Mouse (Mus musculus) liver, embryonic 14.5 days (tissue): ENCODE measurements at regions not wholly inside any gene's neighbourhood (a gene's known extent, or its start where the extent isn't known, plus 50 kb on each side); places are given as distances from the start of the nearest gene placed in this dataset.

Experiments
- ATAC-seq: fragments of 200-750 bp; cut with Nextera tagmentation; 2 replicates; pipeline ENCODE4 v1.8.0; 2017; ENCODE audit warnings: moderate number of reproducible peaks, mild to moderate bottlenecking, moderate library complexity; ENCODE audit not compliant: insufficient read depth
- DNase-seq, 3 experiments: peaks; one replicate each; pipeline ENCODE4 v3.0.0-alpha.2; 2012 to 2013; ENCODE audit warnings: low read depth in 3 of 3, low spot score in 3 of 3
- H3K27ac ChIP-seq: fragments of 300-500 bp; sonication (generic); 2 replicates; pipeline ENCODE4 v1.5.1; 2014; ENCODE audit warnings: moderate library complexity, mild to moderate bottlenecking, control low read depth, inconsistent platforms
- H3K27me3 ChIP-seq: fragments of 300-500 bp; sonication (generic); 2 replicates; pipeline ENCODE4 v1.6.1; 2014; ENCODE audit warnings: mild to moderate bottlenecking, low read length, moderate library complexity; ENCODE audit not compliant: control insufficient read depth, insufficient read depth
- H3K36me3 ChIP-seq: fragments of 300-500 bp; sonication (generic); replicated peaks from 2 replicates; pipeline ENCODE4 v1.6.1; 2014; ENCODE audit warnings: low read depth; ENCODE audit not compliant: control insufficient read depth, insufficient read depth
- H3K4me1 ChIP-seq, 2 experiments: fragments of 200-500 bp in 1 of 2; fragments of 300-500 bp in 1 of 2; sonication (generic) in 1 of 2; replicated peaks; 2 replicates each; pipeline ENCODE4 v1.6.1; 2012 to 2014; ENCODE audit warnings: antibody characterized with exemption in 1 of 2, inconsistent platforms in 1 of 2, low read length in 1 of 2; ENCODE audit not compliant: control insufficient read depth in 2 of 2, insufficient read depth in 2 of 2
- H3K4me2 ChIP-seq: fragments of 300-500 bp; sonication (generic); 2 replicates; pipeline ENCODE4 v1.6.1; 2014; ENCODE audit warnings: low read depth, mild to moderate bottlenecking, control low read depth, moderate library complexity
- H3K4me3 ChIP-seq, 2 experiments: fragments of 200-500 bp in 1 of 2; fragments of 300-500 bp in 1 of 2; sonication (generic) in 1 of 2; 2 replicates each; pipeline ENCODE4 v1.5.1; 2012 to 2014; ENCODE audit warnings: low read depth in 2 of 2, low read length in 2 of 2, mild to moderate bottlenecking in 2 of 2, control low read depth in 1 of 2, inconsistent platforms in 1 of 2, moderate library complexity in 1 of 2; ENCODE audit not compliant: insufficient read depth in 1 of 2
- H3K9ac ChIP-seq: fragments of 300-500 bp; sonication (generic); replicated peaks from 2 replicates; pipeline ENCODE4 v1.6.1; 2014; ENCODE audit warnings: mild to moderate bottlenecking, control low read depth, moderate library complexity
- H3K9me3 ChIP-seq: fragments of 300-500 bp; sonication (generic); 2 replicates; pipeline ENCODE4 v1.6.1; 2016; ENCODE audit warnings: low read length, mixed read lengths; ENCODE audit not compliant: control insufficient read depth
- CTCF ChIP-seq: IDR thresholded peaks from 2 replicates; pipeline ENCODE4 v1.5.1; 2016; ENCODE audit warnings: antibody characterized with exemption, low read depth, control low read depth
- EP300 ChIP-seq: IDR thresholded peaks from 2 replicates; pipeline ENCODE4 v1.6.1; 2016; ENCODE audit warnings: antibody characterized with exemption, low read depth
- WGBS: fragments of 180-500 bp; shearing (Covaris S2); extraction: QIAGEN DNeasy Blood & Tissue Kit; methylation state at CpG from one replicate; pipeline ENCODE4 v1.1.7; 2014; ENCODE audit not compliant: insufficient replicate concordance; 5-methylcytosine and 5-hydroxymethylcytosine counted together

DNA sequence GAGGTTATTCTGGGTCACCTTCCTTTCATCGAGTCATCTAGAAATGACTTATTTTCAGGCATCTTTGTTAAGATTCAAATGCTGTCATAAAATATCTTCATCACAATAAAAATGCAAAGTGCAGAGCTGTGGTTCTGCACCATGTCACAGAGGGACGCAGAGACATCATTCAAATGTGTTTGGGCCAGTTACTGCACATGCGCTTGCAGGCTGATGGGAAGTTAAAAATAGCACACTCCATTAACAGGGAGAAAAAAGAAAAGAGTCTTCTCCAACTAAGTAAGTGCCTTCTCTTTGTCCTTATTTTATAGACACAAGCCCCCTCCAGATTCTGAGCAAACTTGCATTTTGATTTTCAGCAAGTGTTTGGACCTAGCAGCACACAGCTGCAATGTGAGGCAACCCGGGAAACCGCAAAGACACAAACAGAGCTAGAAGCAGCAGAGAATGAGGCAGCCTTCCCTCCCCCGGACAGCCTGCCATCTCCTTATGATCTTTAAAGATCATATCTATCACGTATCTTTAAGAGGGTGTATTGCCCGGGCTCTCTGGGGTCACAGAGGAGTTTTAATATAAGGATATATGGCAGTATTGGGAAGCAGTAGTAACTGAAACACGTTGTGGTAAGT lies 510.0 kb downstream of the Adam3 start:
- WGBS: 60% methylated on average over 9 of the region's 9 CpGs
- H3K27me3 ChIP-seq: no peaks in the 10 kb centered on the region
- H3K4me2 ChIP-seq: no peak overlapping the region
- DNase-seq: no peak
- no peaks in the 10 kb centered on the region for H3K36me3 ChIP-seq
- H3K9ac ChIP-seq: no peak overlapping the region
- no peak overlapping the region for H3K27ac ChIP-seq
- no peaks in the 10 kb centered on the region for H3K9me3 ChIP-seq
- no peak for ATAC-seq
- no peaks in the 10 kb centered on the region for H3K4me1 ChIP-seq
- no peak overlapping the region for H3K4me3 ChIP-seq
- TF ChIP-seq EP300 (no peak), CTCF (no peak)

GRCm38 (mm10) chr8:24214315-24214714 lies 511.3 kb downstream of the Adam3 start:
- TF ChIP-seq CTCF: no peak
- TF ChIP-seq EP300: no peak
- no peak overlapping the region for H3K9ac ChIP-seq
- DNase-seq: no peak
- no peaks in the 10 kb centered on the region for H3K4me1 ChIP-seq
- 43% methylated on average over 4 of the region's 4 CpGs for WGBS
- H3K9me3 ChIP-seq: no peaks in the 10 kb centered on the region
- no peak overlapping the region for H3K4me3 ChIP-seq
- H3K36me3 ChIP-seq: no peaks in the 10 kb centered on the region
- H3K4me2 ChIP-seq: no peak overlapping the region
- no peak overlapping the region for H3K27ac ChIP-seq
- ATAC-seq: no peak
- no peaks in the 10 kb centered on the region for H3K27me3 ChIP-seq

GRCm38 (mm10) chr8:24212216-24213200 lies 513.1 kb downstream of the Adam3 start:
- Histone ChIP-seq H3K27ac (no peak overlapping the region), H3K27me3 (no peaks in the 10 kb centered on the region), H3K4me3 (no peak overlapping the region), H3K4me1 (no peaks in the 10 kb centered on the region), H3K36me3 (no peaks in the 10 kb centered on the region), H3K4me2 (no peak overlapping the region), H3K9ac (no peak overlapping the region), H3K9me3 (no peaks in the 10 kb centered on the region)
- no peak for DNase-seq
- ATAC-seq: no peak
- TF ChIP-seq CTCF (no peak), EP300 (no peak)
- 53% methylated on average over 3 of the region's 3 CpGs for WGBS

GRCm38 (mm10) chr8:24211091-24211490 lies 514.6 kb downstream of the Adam3 start:
- ATAC-seq (no peak), DNase-seq (no peak)
- H3K27me3 ChIP-seq: no peaks in the 10 kb centered on the region
- TF ChIP-seq EP300 (no peak), CTCF (no peak)
- no peaks in the 10 kb centered on the region for H3K36me3 ChIP-seq
- H3K9ac ChIP-seq: no peak overlapping the region
- no peak overlapping the region for H3K4me3 ChIP-seq
- H3K4me2 ChIP-seq: no peak overlapping the region
- no peaks in the 10 kb centered on the region for H3K4me1 ChIP-seq
- no peak overlapping the region for H3K27ac ChIP-seq
- WGBS: 41% methylated on average over 1 of the region's 1 CpGs
- H3K9me3 ChIP-seq: no peaks in the 10 kb centered on the region
